Mouse (Mus musculus): ENCODE data around the gene Enpp1.

Enpp1 gene

GRCm38 (mm10) chr10:24710361-24710760 is 1.6 kb downstream of the Enpp1 start:
- DNase-seq (ENCODE audit: low spot score) = no peak

GRCm38 (mm10) chr10:24707745-24708144 is 4.2 kb downstream of the Enpp1 start:
- DNase-seq (ENCODE audit: low spot score) = no peak

- DNase-seq (ENCODE audit: low spot score) = no peak
Observed at GRCm38 (mm10) chr10:24706431-24707140, 5.4 kb downstream of the Enpp1 start.

GRCm38 (mm10) chr10:24702698-24703097 is 9.3 kb downstream of the Enpp1 start:
- no peak for DNase-seq (ENCODE audit: low spot score)

- no peak for DNase-seq (ENCODE audit: low spot score)
Observed at GRCm38 (mm10) chr10:24698131-24698775, 13.7 kb downstream of the Enpp1 start.

- DNase-seq (ENCODE audit: low spot score) = no peak
Observed at GRCm38 (mm10) chr10:24696761-24697160, 15.2 kb downstream of the Enpp1 start.

GRCm38 (mm10) chr10:24695786-24696185 is 16.2 kb downstream of the Enpp1 start:
- no peak for DNase-seq (ENCODE audit: low spot score)

- peak; percentile 16 for DNase-seq (ENCODE audit: low spot score)
Observed at GRCm38 (mm10) chr10:24682518-24683104, 29.3 kb downstream of the Enpp1 start.

GRCm38 (mm10) chr10:24677681-24678080 is 34.3 kb downstream of the Enpp1 start:
- peak; percentile 12 for DNase-seq (ENCODE audit: low spot score)

GRCm38 (mm10) chr10:24674261-24674660 is 37.7 kb downstream of the Enpp1 start:
- no peak for DNase-seq (ENCODE audit: low spot score)

- DNase-seq (ENCODE audit: low spot score) = no peak
Observed at GRCm38 (mm10) chr10:24672948-24673347, 39.0 kb downstream of the Enpp1 start.

GRCm38 (mm10) chr10:24670548-24670947 is 41.4 kb downstream of the Enpp1 start:
- DNase-seq (ENCODE audit: low spot score) = no peak

GRCm38 (mm10) chr10:24650990-24651569 is 60.9 kb downstream of the Enpp1 start:
- DNase-seq (ENCODE audit: low spot score) = no peak

GRCm38 (mm10) chr10:24647996-24648738 is 63.8 kb downstream of the Enpp1 start:
- no peak for DNase-seq (ENCODE audit: low spot score)

- DNase-seq (ENCODE audit: low spot score) = no peak
Observed at GRCm38 (mm10) chr10:24645169-24645568, 66.8 kb downstream of the Enpp1 start.

- DNase-seq (ENCODE audit: low spot score) = no peak
Observed at GRCm38 (mm10) chr10:24642796-24643580, 69.0 kb downstream of the Enpp1 start.

GRCm38 (mm10) chr10:24641416-24642140 is 70.4 kb downstream of the Enpp1 start:
- DNase-seq (ENCODE audit: low spot score) = no peak

- DNase-seq (ENCODE audit: low spot score) = no peak
Observed at GRCm38 (mm10) chr10:24640186-24640875, 71.6 kb downstream of the Enpp1 start.

GRCm38 (mm10) chr10:24639596-24639995 is 72.4 kb downstream of the Enpp1 start:
- DNase-seq (ENCODE audit: low spot score) = no peak

Data from testis, postnatal 14 days (tissue).